Mouse (Mus musculus): Measurements from ENCODE around the gene Rrp1. TPM values are rescaled to one million over a fixed set of nuclear protein-coding genes. Genes with fewer than 3 reads are reported as not detected.

Rrp1 gene
- polyA plus RNA-seq, 1 experiment: 132 TPM

DNA sequence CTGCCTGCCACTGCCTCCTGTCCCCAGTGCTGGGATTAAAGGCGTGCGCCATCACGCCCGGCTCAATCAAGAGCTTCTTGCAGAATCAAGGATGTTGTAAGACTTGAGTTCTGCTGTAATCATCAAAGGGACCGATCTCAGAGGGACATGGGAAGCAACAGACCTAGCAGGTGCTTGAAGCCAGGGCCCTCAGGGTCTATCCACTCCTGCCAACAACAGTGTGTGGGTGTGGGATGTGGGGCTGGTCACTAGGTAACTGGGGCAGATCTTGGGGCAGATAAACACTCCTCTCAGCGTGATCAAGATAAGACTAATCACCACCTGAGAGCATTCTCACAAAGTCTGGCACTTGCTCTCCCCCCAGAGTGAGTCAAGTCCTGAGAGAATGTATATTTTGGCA is 41.1 kb downstream of the Rrp1 start:
- Histone ChIP-seq H3K27ac (ENCODE audit: insufficient read depth, low read length) (no peak overlapping the region), H3K4me3 (ENCODE audit: low read depth, low read length) (no peak overlapping the region), H3K27me3 (ENCODE audit: control insufficient read depth, insufficient read depth, low read length, poor library complexity, severe bottlenecking) (no peaks in the 10 kb centered on the region), H3K4me1 (ENCODE audit: control insufficient read depth, insufficient read depth, low read length) (peaks cover 12% of the 10 kb centered on the region), H3K9ac (ENCODE audit: low read depth, poor library complexity, severe bottlenecking) (no peak overlapping the region), H3K9me3 (replicated peaks; ENCODE audit: control insufficient read depth, insufficient read depth, low read length, poor library complexity, severe bottlenecking) (no peaks in the 10 kb centered on the region), H3K36me3 (ENCODE audit: control insufficient read depth, insufficient read depth, low read length, poor library complexity, severe bottlenecking) (no peaks in the 10 kb centered on the region)
- TF ChIP-seq CTCF (IDR thresholded peaks at IDR 0.05; ENCODE audit: low read depth, low read length) (no peak), EP300 (IDR thresholded peaks at IDR 0.05; ENCODE audit: insufficient read depth, low read depth, low read length) (0 out of 2 replicates have a peak, but pooled peaks have one; percentile 9)

DNA sequence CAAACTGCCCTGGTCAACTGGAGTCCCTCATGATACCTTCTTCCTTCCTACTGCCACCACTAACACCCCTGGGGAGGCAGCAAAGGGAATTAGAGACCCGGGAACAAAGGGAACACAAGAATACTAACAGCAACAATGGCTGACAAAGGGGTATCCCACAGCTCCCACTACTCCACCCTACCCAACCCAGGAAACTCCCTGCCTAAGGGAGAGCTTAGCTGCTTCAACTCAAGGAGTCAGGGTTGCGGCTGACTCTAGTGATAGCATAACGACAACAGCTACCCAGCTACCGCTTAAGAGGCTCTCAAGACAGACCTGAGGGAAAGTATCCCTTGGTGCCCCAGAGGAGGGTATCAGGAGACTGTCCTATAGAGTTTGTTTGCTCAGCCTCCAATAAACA is 45.3 kb downstream of the Rrp1 start:
- H3K9me3 ChIP-seq (replicated peaks; ENCODE audit: control insufficient read depth, insufficient read depth, low read length, poor library complexity, severe bottlenecking): no peaks in the 10 kb centered on the region
- peaks cover 19% of the 10 kb centered on the region for H3K4me1 ChIP-seq (ENCODE audit: control insufficient read depth, insufficient read depth, low read length)
- no peaks in the 10 kb centered on the region for H3K36me3 ChIP-seq (ENCODE audit: control insufficient read depth, insufficient read depth, low read length, poor library complexity, severe bottlenecking)
- H3K27ac ChIP-seq (ENCODE audit: insufficient read depth, low read length): peak overlapping the region; percentile 41
- H3K4me3 ChIP-seq (ENCODE audit: low read depth, low read length): no peak overlapping the region
- TF ChIP-seq POLR2A (IDR thresholded peaks at IDR 0.05; ENCODE audit: insufficient read depth, low read length) (no peak), EP300 (IDR thresholded peaks at IDR 0.05; ENCODE audit: insufficient read depth, low read depth, low read length) (peak; percentile 68; the same call in 1 of the 2 replicates), CTCF (IDR thresholded peaks at IDR 0.05; ENCODE audit: low read depth, low read length) (no peak)
- H3K9ac ChIP-seq (ENCODE audit: low read depth, poor library complexity, severe bottlenecking): no peak overlapping the region
- no peaks in the 10 kb centered on the region for H3K27me3 ChIP-seq (ENCODE audit: control insufficient read depth, insufficient read depth, low read length, poor library complexity, severe bottlenecking)

DNA sequence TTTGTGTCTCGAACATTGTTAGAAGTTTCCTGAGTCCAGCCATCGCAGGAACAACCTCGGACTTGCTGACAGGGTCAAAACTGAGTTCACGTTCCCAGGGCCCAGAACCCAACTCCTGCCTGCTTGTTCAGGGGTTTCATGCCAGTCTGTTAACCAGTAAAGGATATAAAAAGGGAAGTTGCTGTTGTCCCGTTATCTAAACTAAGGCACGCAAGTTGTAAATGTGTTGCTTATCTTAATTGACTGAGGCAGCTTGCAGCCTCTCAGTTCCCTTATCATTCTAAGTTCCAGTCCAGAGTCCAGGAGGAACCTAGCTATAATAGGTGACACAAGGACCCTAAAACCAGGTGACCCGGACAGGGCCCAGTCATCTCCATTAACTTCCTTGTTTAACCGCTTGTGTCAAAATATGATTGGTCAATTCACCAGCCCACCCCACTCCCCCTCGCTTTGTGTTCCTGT is 46.0 kb downstream of the Rrp1 start:
- no peaks in the 10 kb centered on the region for H3K27me3 ChIP-seq (ENCODE audit: control insufficient read depth, insufficient read depth, low read length, poor library complexity, severe bottlenecking)
- no peak overlapping the region for H3K4me3 ChIP-seq (ENCODE audit: low read depth, low read length)
- H3K36me3 ChIP-seq (ENCODE audit: control insufficient read depth, insufficient read depth, low read length, poor library complexity, severe bottlenecking): no peaks in the 10 kb centered on the region
- peak overlapping the region; percentile 41 for H3K27ac ChIP-seq (ENCODE audit: insufficient read depth, low read length)
- no peaks in the 10 kb centered on the region for H3K9me3 ChIP-seq (replicated peaks; ENCODE audit: control insufficient read depth, insufficient read depth, low read length, poor library complexity, severe bottlenecking)
- no peak for TF ChIP-seq CTCF (IDR thresholded peaks at IDR 0.05; ENCODE audit: low read depth, low read length)
- no peak for TF ChIP-seq EP300 (IDR thresholded peaks at IDR 0.05; ENCODE audit: insufficient read depth, low read depth, low read length)
- TF ChIP-seq POLR2A (IDR thresholded peaks at IDR 0.05; ENCODE audit: insufficient read depth, low read length): no peak
- H3K4me1 ChIP-seq (ENCODE audit: control insufficient read depth, insufficient read depth, low read length): peaks cover 16% of the 10 kb centered on the region
- no peak overlapping the region for H3K9ac ChIP-seq (ENCODE audit: low read depth, poor library complexity, severe bottlenecking)

DNA sequence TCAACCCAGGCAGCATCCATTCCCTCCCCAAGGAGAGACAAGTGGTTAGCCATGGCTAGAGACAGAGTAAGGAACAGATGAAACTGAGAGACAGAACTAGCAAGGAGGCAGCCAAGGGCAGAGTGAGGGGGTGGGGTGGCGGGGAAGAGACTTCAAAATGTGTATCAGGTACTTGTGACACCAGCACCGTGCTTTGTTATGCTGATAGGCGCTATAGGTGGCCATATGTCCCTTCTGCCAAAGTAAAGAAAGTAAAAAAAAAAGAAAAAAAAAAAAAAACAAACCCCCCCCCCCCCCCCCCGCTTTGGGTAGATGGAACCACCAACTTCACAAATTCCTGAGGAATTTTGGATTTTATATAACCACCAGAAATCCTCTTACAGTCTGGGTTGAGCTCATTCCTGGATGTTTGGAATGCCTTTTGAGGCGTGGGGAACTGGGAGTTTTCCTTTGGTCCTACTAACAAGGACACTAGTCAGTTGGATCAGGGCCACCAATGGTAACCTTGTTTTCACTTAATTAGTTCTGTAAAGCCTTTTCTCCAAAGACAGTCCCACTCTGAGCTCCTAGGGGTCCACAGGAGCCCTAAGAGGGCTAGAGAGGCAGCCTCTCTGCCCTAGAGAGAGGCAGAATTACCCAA is 46.5 kb downstream of the Rrp1 start:
- H3K9ac ChIP-seq (ENCODE audit: low read depth, poor library complexity, severe bottlenecking): no peak overlapping the region
- H3K27ac ChIP-seq (ENCODE audit: insufficient read depth, low read length): peak overlapping the region; percentile 85
- H3K27me3 ChIP-seq (ENCODE audit: control insufficient read depth, insufficient read depth, low read length, poor library complexity, severe bottlenecking): no peaks in the 10 kb centered on the region
- no peaks in the 10 kb centered on the region for H3K9me3 ChIP-seq (replicated peaks; ENCODE audit: control insufficient read depth, insufficient read depth, low read length, poor library complexity, severe bottlenecking)
- H3K36me3 ChIP-seq (ENCODE audit: control insufficient read depth, insufficient read depth, low read length, poor library complexity, severe bottlenecking): no peaks in the 10 kb centered on the region
- peaks cover 10% of the 10 kb centered on the region for H3K4me1 ChIP-seq (ENCODE audit: control insufficient read depth, insufficient read depth, low read length)
- 0 out of 2 replicates have a peak overlapping the region, but pooled peaks have one; percentile 5 for H3K4me3 ChIP-seq (ENCODE audit: low read depth, low read length)
- peak; percentile 99 for TF ChIP-seq EP300 (IDR thresholded peaks at IDR 0.05; ENCODE audit: insufficient read depth, low read depth, low read length)
- no peak for TF ChIP-seq POLR2A (IDR thresholded peaks at IDR 0.05; ENCODE audit: insufficient read depth, low read length)

DNA sequence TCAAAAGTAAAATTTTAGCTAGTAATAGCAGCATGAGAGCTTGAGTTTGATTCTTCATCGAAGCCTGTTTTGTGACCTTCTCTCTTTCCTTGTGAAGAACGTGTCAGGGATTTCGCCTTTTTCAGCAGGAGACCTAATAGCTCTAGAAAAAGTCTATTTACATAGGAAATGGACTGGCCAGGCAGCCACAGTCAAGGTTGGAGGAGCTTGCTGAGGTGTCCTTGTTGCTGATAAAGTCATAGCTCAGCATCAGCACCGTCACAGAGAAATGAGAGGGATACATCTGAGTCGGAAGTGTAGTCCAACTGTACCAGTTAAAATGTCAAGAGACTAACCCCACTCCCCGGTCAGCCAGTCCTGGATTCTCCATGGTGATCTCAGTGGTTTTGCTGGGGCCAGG is 47.3 kb downstream of the Rrp1 start:
- Histone ChIP-seq H3K9ac (ENCODE audit: low read depth, poor library complexity, severe bottlenecking) (no peak overlapping the region), H3K27me3 (ENCODE audit: control insufficient read depth, insufficient read depth, low read length, poor library complexity, severe bottlenecking) (no peaks in the 10 kb centered on the region), H3K9me3 (replicated peaks; ENCODE audit: control insufficient read depth, insufficient read depth, low read length, poor library complexity, severe bottlenecking) (no peaks in the 10 kb centered on the region), H3K4me3 (ENCODE audit: low read depth, low read length) (0 out of 2 replicates have a peak overlapping the region, but pooled peaks have one; percentile 5), H3K4me1 (ENCODE audit: control insufficient read depth, insufficient read depth, low read length) (peaks cover 10% of the 10 kb centered on the region), H3K27ac (ENCODE audit: insufficient read depth, low read length) (peak overlapping the region; percentile 85), H3K36me3 (ENCODE audit: control insufficient read depth, insufficient read depth, low read length, poor library complexity, severe bottlenecking) (no peaks in the 10 kb centered on the region)
- TF ChIP-seq EP300 (IDR thresholded peaks at IDR 0.05; ENCODE audit: insufficient read depth, low read depth, low read length): peak; percentile 65; the same call in 1 of the 2 replicates
- TF ChIP-seq CTCF (IDR thresholded peaks at IDR 0.05; ENCODE audit: low read depth, low read length): no peak

DNA sequence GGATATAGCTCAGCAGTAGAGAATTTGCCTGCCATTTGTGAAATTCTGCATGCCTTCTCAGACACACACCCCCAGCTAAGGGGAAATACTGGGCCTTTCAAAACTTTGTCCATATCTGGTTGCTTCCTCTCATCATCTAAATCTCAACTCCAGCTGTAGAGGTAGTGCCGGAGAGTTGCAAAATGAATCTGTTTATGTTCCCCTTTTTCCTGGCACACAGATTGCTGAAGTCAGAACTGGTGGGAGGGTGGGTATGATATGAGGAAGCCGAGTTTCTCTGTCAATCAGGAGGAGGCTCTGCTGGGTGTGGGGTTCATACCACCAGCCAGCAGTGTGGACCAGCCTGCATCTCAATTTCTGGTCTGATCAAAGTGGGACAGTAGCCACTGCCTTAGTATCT is 48.7 kb downstream of the Rrp1 start:
- H3K9me3 ChIP-seq (replicated peaks; ENCODE audit: control insufficient read depth, insufficient read depth, low read length, poor library complexity, severe bottlenecking): no peaks in the 10 kb centered on the region
- H3K36me3 ChIP-seq (ENCODE audit: control insufficient read depth, insufficient read depth, low read length, poor library complexity, severe bottlenecking): no peaks in the 10 kb centered on the region
- no peak overlapping the region for H3K27ac ChIP-seq (ENCODE audit: insufficient read depth, low read length)
- peaks cover 10% of the 10 kb centered on the region for H3K4me1 ChIP-seq (ENCODE audit: control insufficient read depth, insufficient read depth, low read length)
- no peak for TF ChIP-seq POLR2A (IDR thresholded peaks at IDR 0.05; ENCODE audit: insufficient read depth, low read length)
- no peak for TF ChIP-seq EP300 (IDR thresholded peaks at IDR 0.05; ENCODE audit: insufficient read depth, low read depth, low read length)
- no peak for TF ChIP-seq CTCF (IDR thresholded peaks at IDR 0.05; ENCODE audit: low read depth, low read length)
- no peak overlapping the region for H3K4me3 ChIP-seq (ENCODE audit: low read depth, low read length)
- H3K27me3 ChIP-seq (ENCODE audit: control insufficient read depth, insufficient read depth, low read length, poor library complexity, severe bottlenecking): no peaks in the 10 kb centered on the region
- no peak overlapping the region for H3K9ac ChIP-seq (ENCODE audit: low read depth, poor library complexity, severe bottlenecking)

Data from ES-Bruce4 (cell line).